Mouse (Mus musculus) layer of hippocampus, postnatal 10 days (tissue): ENCODE measurements around the gene Slc2a9. TPM values are rescaled to one million over a fixed set of nuclear protein-coding genes. Genes with fewer than 3 reads are reported as not detected.

Experiments
- DNase-seq, 2 experiments: peaks; one replicate each; pipeline ENCODE4 v3.0.0; 2021; ENCODE audit warnings: low spot score in 2 of 2
- long read RNA-seq: library from polyadenylated mRNA; stranded (forward); transcript quantifications from one replicate; pipeline ENCODE4 v2.0.0, GENCODE M21; 2023
- total RNA-seq, 2 experiments: library from RNA; stranded (reverse); gene quantifications; 2 replicates each; pipeline ENCODE4 v1.2.3; 2021

Gene Slc2a9
- total RNA-seq: 1 to 10 TPM; 3.1 to 3.3 TPM
- long read RNA-seq, partial matches to known transcripts: 0 of 1 reads
- long read RNA-seq, other reads (novel, unspliced or antisense): 1 of 1 reads

- no peak for DNase-seq
Measured at GRCm38 (mm10) chr5:38502992-38503391, at the start of gene Slc2a9. Gene Slc2a9 (minus strand): TSS chr5:38503143.

- DNase-seq: no peak
Measured at GRCm38 (mm10) chr5:38552615-38553014, 49.7 kb upstream of the Slc2a9 start.

- DNase-seq: no peak
Measured at GRCm38 (mm10) chr5:38550221-38550768, 47.4 kb upstream of the Slc2a9 start.

GRCm38 (mm10) chr5:38549461-38549909, 46.5 kb upstream of the Slc2a9 start:
- DNase-seq: no peak

- DNase-seq: no peak
Measured at GRCm38 (mm10) chr5:38547375-38547774, 44.4 kb upstream of the Slc2a9 start.

- no peak for DNase-seq
Measured at GRCm38 (mm10) chr5:38544423-38545415, 41.8 kb upstream of the Slc2a9 start.

- DNase-seq: peak; percentile 57 to 63
Measured at GRCm38 (mm10) chr5:38543496-38544217, 40.7 kb upstream of the Slc2a9 start.

GRCm38 (mm10) chr5:38541728-38542127, 38.8 kb upstream of the Slc2a9 start:
- no peak for DNase-seq

GRCm38 (mm10) chr5:38540898-38541297, 38.0 kb upstream of the Slc2a9 start:
- DNase-seq: no peak

GRCm38 (mm10) chr5:38538508-38538907, 35.6 kb upstream of the Slc2a9 start:
- no peak for DNase-seq

GRCm38 (mm10) chr5:38537845-38538244, 34.9 kb upstream of the Slc2a9 start:
- DNase-seq: no peak

- DNase-seq: no peak
Measured at GRCm38 (mm10) chr5:38536822-38537221, 33.9 kb upstream of the Slc2a9 start.

GRCm38 (mm10) chr5:38532084-38532483, 29.1 kb upstream of the Slc2a9 start:
- DNase-seq: peak; percentile 51 to 69

- DNase-seq: peak in 1 of 2 experiments; percentile 44
Measured at GRCm38 (mm10) chr5:38529724-38530428, 26.9 kb upstream of the Slc2a9 start.

GRCm38 (mm10) chr5:38522977-38523376, 20.0 kb upstream of the Slc2a9 start:
- DNase-seq: no peak

- DNase-seq: no peak
Measured at GRCm38 (mm10) chr5:38520838-38521237, 17.9 kb upstream of the Slc2a9 start.

GRCm38 (mm10) chr5:38516267-38516666, 13.3 kb upstream of the Slc2a9 start:
- DNase-seq: peak; percentile 49 to 59

- DNase-seq: no peak
Measured at GRCm38 (mm10) chr5:38512991-38513390, 10.0 kb upstream of the Slc2a9 start.

GRCm38 (mm10) chr5:38509568-38509967, 6.6 kb upstream of the Slc2a9 start:
- DNase-seq: no peak

- no peak for DNase-seq
Measured at GRCm38 (mm10) chr5:38505435-38505765, 2.5 kb upstream of the Slc2a9 start.
